Mouse (Mus musculus) liver, postnatal 0 days (tissue): ENCODE results near the gene Gm13290.

Experiments
- CTCF ChIP-seq: sonication (generic); IDR thresholded peaks from 2 replicates; pipeline ENCODE4 v1.5.1; 2016; ENCODE audit warnings: antibody characterized with exemption, low read depth
- EP300 ChIP-seq: IDR thresholded peaks from 2 replicates; pipeline ENCODE4 v1.6.1; 2016; ENCODE audit warnings: antibody characterized with exemption, low read depth, mild to moderate bottlenecking

DNA sequence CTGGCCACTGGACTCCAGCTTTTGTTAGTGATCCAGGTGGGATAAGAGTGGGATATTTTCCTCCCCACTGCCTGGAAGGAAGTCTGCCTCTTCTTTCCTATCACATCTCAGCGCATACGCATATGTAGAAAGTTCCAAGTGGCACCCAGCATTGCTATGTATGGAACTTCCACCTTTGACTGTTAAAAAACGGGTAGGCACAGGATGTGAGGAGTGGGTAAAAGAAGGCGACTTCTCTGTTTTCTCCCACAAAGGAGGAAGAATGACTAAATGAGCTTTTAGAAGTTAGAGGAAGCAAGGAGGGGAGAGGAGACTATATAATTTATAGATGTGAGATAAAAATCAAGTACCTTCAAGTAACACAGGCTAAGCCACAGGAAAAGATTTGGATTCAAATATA, 32.2 kb upstream of the Gm13290 start:
- TF ChIP-seq CTCF, result no peak
- TF ChIP-seq EP300, result no peak
